Mouse (Mus musculus) embryonic facial prominence, embryonic 12.5 days (tissue): Measurements from ENCODE around the gene Cbarp. TPM values are rescaled to one million over a fixed set of nuclear protein-coding genes. Genes with fewer than 3 reads are reported as not detected.

ENCODE experiments used
- ATAC-seq: fragments of 200-750 bp; cut with Nextera tagmentation; 2 replicates; pipeline ENCODE4 v1.8.0; 2017; ENCODE audit not compliant: insufficient number of reproducible peaks, insufficient read depth, low FRiP score, low TSS enrichment
- H3K27ac ChIP-seq: fragments of 300-500 bp; sonication (generic); 2 replicates; pipeline ENCODE4 v1.5.1; 2016; ENCODE audit warnings: mild to moderate bottlenecking
- H3K27me3 ChIP-seq: fragments of 300-500 bp; sonication (generic); 2 replicates; pipeline ENCODE4 v1.6.1; 2016; ENCODE audit warnings: mild to moderate bottlenecking, moderate library complexity
- H3K36me3 ChIP-seq: fragments of 300-500 bp; sonication (generic); 2 replicates; pipeline ENCODE4 v1.6.1; 2016; ENCODE audit warnings: mild to moderate bottlenecking
- H3K4me1 ChIP-seq: fragments of 300-500 bp; sonication (generic); 2 replicates; pipeline ENCODE4 v1.6.1; 2016
- H3K4me2 ChIP-seq: fragments of 300-500 bp; sonication (generic); replicated peaks from 2 replicates; pipeline ENCODE4 v1.6.1; 2016; ENCODE audit warnings: mild to moderate bottlenecking, moderate library complexity
- H3K4me3 ChIP-seq: fragments of 300-500 bp; sonication (generic); 2 replicates; pipeline ENCODE4 v1.5.1; 2016; ENCODE audit warnings: mild to moderate bottlenecking
- H3K9ac ChIP-seq: fragments of 300-500 bp; sonication (generic); 2 replicates; pipeline ENCODE4 v1.6.1; 2016; ENCODE audit warnings: mild to moderate bottlenecking, moderate library complexity
- H3K9me3 ChIP-seq: fragments of 300-500 bp; sonication (generic); 2 replicates; pipeline ENCODE4 v1.6.1; 2016; ENCODE audit warnings: mild to moderate bottlenecking, moderate library complexity
- WGBS: fragments of 180-500 bp; shearing (Covaris S2); methylation state at CpG from one replicate; pipeline ENCODE4 v1.1.7; 2016; 5-methylcytosine and 5-hydroxymethylcytosine counted together
- polyA plus RNA-seq: library from polyadenylated mRNA; unstranded; fragments of >200 nt; fragmentation: Nextera tagmentation; extraction: Ambion mirVana; gene quantifications from 2 replicates; pipeline ENCODE4 v1.2.1, GENCODE M21; 2016

The Cbarp gene
- polyA plus RNA-seq, 1 experiment from 2014 or later, result 8.5 TPM

DNA sequence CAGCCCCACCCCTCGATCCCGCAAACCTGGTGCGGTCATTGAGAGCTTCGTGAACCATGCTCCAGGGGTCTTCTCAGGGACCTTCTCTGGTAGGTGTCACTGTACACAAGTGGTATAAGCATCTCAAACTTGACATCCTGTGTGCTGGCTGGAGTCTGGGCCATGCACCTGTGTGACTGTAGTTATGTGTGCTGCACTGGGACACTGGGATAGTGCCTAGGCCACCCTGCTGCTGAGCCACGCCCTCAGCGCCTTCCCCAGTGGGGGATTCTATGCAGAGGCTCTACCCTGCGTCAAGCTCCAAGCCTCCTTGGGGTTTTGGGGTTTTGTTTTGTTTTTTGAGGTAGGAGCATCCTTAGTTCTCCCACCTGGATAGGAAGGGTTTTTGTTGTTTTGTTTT lies 13.7 kb upstream of the Cbarp start:
- Histone ChIP-seq H3K36me3 (peaks cover 66% of the 10 kb centered on the region), H3K9ac (peak overlapping the region; percentile 100; the same call in 1 of the 2 replicates)
- 84% methylated on average over 7 of the region's 7 CpGs for WGBS

DNA sequence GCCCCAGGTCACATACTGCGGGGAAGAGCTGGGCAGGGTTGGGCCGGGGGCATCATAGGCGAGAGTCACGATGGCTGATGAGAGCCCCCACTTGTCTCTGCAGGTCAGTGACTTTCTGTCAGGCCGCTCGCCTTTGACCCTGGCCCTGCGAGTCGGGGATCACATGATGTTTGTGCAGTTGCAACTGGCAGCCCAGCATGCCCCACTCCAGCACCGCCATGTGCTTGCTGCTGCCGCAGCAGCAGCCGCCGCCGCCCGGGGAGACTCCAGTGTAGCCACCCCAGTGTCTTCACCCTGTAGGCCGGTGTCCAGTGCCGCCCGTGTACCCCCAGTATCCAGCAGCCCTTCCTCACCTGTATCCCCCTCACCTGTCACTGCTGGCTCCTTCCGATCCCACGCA lies 13.1 kb upstream of the Cbarp start:
- Histone ChIP-seq H3K27ac (peak overlapping the region; percentile 99; the same call in 1 of the 2 replicates), H3K36me3 (peaks cover 66% of the 10 kb centered on the region)
- WGBS, result 71% methylated on average over 19 of the region's 19 CpGs

More for the DNA sequence above, 13.7 kb upstream of the Cbarp start:
- Histone ChIP-seq H3K27ac (0 out of 2 replicates have a peak overlapping the region, but pooled peaks have one; percentile 99), H3K27me3 (no peaks in the 10 kb centered on the region), H3K9me3 (no peaks in the 10 kb centered on the region), H3K4me2 (0 out of 2 replicates have a peak overlapping the region, but pooled peaks have one; percentile 99), H3K4me3 (0 out of 2 replicates have a peak overlapping the region, but pooled peaks have one; percentile 95), H3K4me1 (peaks cover 68% of the 10 kb centered on the region)
- ATAC-seq, result no peak

GRCm38 (mm10) chr10:80152873-80153260 lies 12.2 kb upstream of the Cbarp start:
- H3K4me2 ChIP-seq, result peak overlapping the region; percentile 99
- peak overlapping the region; percentile 100 for H3K9ac ChIP-seq
- WGBS, result 44% methylated on average over 3 of the region's 3 CpGs
- peaks cover 66% of the 10 kb centered on the region for H3K36me3 ChIP-seq
- H3K27me3 ChIP-seq, result no peaks in the 10 kb centered on the region
- no peak for ATAC-seq
- H3K4me3 ChIP-seq, result peak overlapping the region; percentile 95
- H3K9me3 ChIP-seq, result no peaks in the 10 kb centered on the region
- peaks cover 54% of the 10 kb centered on the region for H3K4me1 ChIP-seq
- peak overlapping the region; percentile 99 for H3K27ac ChIP-seq

More for the DNA sequence above, 13.1 kb upstream of the Cbarp start:
- Histone ChIP-seq H3K4me1 (peaks cover 61% of the 10 kb centered on the region), H3K9ac (peak overlapping the region; percentile 100), H3K4me3 (peak overlapping the region; percentile 95), H3K9me3 (no peaks in the 10 kb centered on the region), H3K4me2 (peak overlapping the region; percentile 99), H3K27me3 (no peaks in the 10 kb centered on the region)
- no peak for ATAC-seq

- Histone ChIP-seq H3K9ac (peak overlapping the region; percentile 100), H3K4me1 (peaks cover 59% of the 10 kb centered on the region), H3K27me3 (no peaks in the 10 kb centered on the region), H3K27ac (peak overlapping the region; percentile 99), H3K4me3 (peak overlapping the region; percentile 95), H3K36me3 (peaks cover 61% of the 10 kb centered on the region), H3K4me2 (peak overlapping the region; percentile 99), H3K9me3 (no peaks in the 10 kb centered on the region)
- ATAC-seq, result no peak
- WGBS, result 2% methylated on average over 15 of the region's 15 CpGs
Observed at GRCm38 (mm10) chr10:80152071-80152872, 11.6 kb upstream of the Cbarp start.

- Histone ChIP-seq H3K27me3 (no peaks in the 10 kb centered on the region), H3K27ac (peak overlapping the region; percentile 99), H3K9ac (peak overlapping the region; percentile 100), H3K9me3 (no peaks in the 10 kb centered on the region), H3K4me2 (peak overlapping the region; percentile 99), H3K4me1 (peaks cover 52% of the 10 kb centered on the region), H3K4me3 (peak overlapping the region; percentile 95), H3K36me3 (peaks cover 54% of the 10 kb centered on the region)
- no peak for ATAC-seq
- WGBS, result under 1% methylated on average over 26 of the region's 26 CpGs
Observed at GRCm38 (mm10) chr10:80151211-80152034, 10.8 kb upstream of the Cbarp start.

GRCm38 (mm10) chr10:80150226-80151210 lies 9.9 kb upstream of the Cbarp start:
- WGBS, result under 1% methylated on average over 65 of the region's 71 CpGs
- peak overlapping the region; percentile 99 for H3K27ac ChIP-seq
- H3K36me3 ChIP-seq, result peaks cover 54% of the 10 kb centered on the region
- peak overlapping the region; percentile 100 for H3K9ac ChIP-seq
- H3K4me3 ChIP-seq, result peak overlapping the region; percentile 95
- H3K27me3 ChIP-seq, result no peaks in the 10 kb centered on the region
- H3K4me1 ChIP-seq, result peaks cover 44% of the 10 kb centered on the region
- no peak for ATAC-seq
- peak overlapping the region; percentile 99 for H3K4me2 ChIP-seq
- H3K9me3 ChIP-seq, result no peaks in the 10 kb centered on the region

DNA sequence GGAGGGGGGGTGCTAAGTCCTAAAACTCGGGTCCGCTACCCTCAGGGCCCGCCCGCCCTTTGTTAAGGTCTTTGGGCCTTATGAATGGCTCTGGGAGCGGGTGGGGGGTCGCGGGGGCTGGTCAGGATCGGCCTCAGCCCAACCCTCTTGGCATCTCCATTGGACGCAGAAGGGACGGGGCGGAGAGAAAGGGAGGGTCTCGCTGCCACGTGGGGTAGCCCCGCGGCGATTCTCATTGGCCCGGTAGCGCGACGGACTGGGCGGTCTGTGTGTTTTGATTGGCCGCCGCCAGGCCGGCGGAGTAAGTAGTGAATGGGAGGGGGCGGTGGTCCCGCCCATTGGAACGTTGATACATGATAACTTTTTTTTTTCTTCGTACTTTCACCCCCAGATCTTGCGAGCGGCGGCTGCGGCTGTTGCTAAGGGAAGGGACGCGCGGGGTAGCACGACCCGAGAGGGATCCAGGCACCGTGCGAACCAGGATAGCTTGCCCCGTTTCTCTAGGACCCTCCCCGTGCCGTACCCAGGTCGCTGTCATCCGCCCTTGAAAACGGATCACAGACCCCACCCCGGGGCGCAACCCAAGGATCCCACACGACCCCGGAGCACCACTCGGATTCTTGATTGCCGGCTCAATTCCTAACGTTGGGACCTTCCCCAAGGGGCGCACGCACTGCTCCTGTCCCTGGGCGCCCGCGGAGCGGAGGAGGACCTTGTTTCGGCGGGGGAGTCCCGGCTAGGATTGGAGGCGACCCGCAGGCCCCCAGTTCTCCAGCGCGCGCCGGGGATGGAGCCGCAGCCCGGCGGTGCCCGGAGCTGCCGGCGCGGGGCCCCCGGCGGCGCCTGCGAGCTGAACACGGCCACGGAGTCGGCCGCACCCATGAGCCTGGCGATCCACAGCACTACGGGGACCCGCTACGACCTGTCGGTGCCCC lies 8.9 kb upstream of the Cbarp start:
- Histone ChIP-seq H3K36me3 (peaks cover 54% of the 10 kb centered on the region), H3K4me3 (peak overlapping the region; percentile 95), H3K9ac (peak overlapping the region; percentile 100), H3K4me1 (peaks cover 35% of the 10 kb centered on the region), H3K27me3 (no peaks in the 10 kb centered on the region), H3K27ac (peak overlapping the region; percentile 99), H3K9me3 (no peaks in the 10 kb centered on the region), H3K4me2 (peak overlapping the region; percentile 99)
- under 1% methylated on average over 86 of the region's 88 CpGs for WGBS
- ATAC-seq, result peak; percentile 72

DNA sequence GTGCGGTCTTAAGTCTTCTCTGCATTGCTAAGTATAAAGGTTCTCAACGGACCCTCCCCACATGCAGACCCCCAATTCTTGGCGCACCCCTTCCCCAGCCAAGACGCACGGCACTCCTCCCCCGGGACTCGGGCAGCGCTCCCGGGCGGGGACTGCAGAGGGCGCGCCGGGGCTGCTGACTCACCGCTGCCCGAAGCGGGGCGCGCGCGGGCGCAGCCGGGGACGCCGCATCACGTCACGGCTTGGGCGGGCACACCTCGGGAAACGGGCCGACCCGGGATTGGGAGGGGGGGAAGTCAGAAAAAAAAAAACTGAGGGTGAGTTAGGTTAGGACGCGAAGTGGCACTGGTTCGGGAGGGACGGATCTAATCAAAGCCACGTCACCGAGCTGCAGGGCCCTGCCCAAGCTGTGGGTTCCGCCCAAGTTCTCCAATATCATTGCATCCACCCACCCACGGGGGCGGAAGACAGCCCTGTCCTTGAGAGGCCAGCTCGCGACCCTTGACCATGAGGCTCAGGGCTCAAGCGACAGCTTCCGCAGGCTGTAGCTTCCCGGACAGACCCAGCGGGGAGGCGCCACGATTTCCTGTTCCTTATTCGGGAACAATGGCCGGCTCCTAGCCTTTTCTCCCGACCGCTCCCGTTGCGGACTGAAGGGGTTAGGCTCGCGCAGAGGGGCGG lies 8.1 kb upstream of the Cbarp start:
- Histone ChIP-seq H3K27me3 (no peaks in the 10 kb centered on the region), H3K27ac (peak overlapping the region; percentile 99), H3K4me3 (peak overlapping the region; percentile 95), H3K36me3 (peaks cover 54% of the 10 kb centered on the region), H3K9me3 (no peaks in the 10 kb centered on the region), H3K9ac (peak overlapping the region; percentile 75), H3K4me1 (peaks cover 27% of the 10 kb centered on the region), H3K4me2 (peak overlapping the region; percentile 57)
- ATAC-seq, result peak; percentile 5
- WGBS, result under 1% methylated on average over 57 of the region's 57 CpGs

DNA sequence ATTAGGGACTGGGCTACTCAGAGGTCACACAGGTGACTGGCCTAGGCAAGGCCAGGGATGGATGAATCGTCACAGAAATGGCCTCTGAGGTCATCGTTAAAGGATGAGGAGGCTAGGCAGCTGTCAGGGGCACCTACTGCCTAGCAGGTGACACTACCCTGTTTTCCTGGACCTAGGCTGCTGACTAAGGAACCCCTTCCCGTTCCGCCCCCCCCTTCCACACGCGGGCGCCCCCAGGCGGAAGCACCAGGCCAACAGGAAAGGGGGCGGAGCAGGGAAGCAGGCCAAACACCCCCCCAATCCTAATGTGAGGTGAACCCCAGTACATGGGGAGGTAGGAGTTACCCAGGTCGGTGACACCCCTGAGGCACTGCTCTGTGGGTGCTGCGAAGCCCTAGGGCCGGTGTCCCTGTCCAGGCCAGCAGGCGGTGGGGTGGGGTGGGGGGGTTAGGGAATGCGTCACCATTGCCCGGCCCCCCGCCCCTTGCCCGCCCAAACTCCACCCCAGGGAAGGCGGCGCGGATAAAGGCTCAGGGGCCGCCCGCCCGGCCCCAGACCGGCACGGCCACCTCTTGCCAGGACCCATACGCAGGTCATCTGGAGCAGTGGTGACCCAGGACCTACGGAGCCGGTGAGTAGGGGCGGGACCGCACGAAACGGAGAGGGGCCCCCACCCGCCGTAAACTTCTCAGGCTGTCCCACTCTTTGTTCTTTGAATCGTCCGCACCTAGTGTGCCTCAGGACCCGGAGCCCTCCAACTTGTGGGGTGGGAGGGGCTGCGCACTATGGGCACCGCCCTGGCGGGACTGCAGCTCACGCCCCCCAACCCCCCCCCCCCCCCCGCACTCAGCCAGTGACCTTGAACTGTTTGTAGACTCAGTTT lies 7.3 kb upstream of the Cbarp start, which contains the start of gene Midn:
Gene Midn, plus strand, starts transcription at position 554 of the 883 bp plus-strand sequence.
- Histone ChIP-seq H3K4me3 (peak within 1 kb of the TSS; percentile 95), H3K9ac (peak within 1 kb of the TSS; percentile 75), H3K4me1 (peaks cover 20% of the 10 kb centered on the region), H3K27me3 (no peaks in the 10 kb centered on the region), H3K9me3 (no peaks in the 10 kb centered on the region), H3K36me3 (peaks cover 50% of the 10 kb centered on the region), H3K27ac (peak within 1 kb of the TSS; percentile 99), H3K4me2 (peak within 1 kb of the TSS; percentile 57)
- peak; percentile 38 for ATAC-seq
- 1% methylated on average over 40 of the region's 42 CpGs for WGBS
